Mouse (Mus musculus): ENCODE data around the gene Gsto2. TPM values are rescaled to one million over a fixed set of nuclear protein-coding genes. Genes with fewer than 3 reads are reported as not detected.

The Gsto2 gene
- polyA plus RNA-seq, 2 experiments = 0.08 to 0.37 TPM

DNA sequence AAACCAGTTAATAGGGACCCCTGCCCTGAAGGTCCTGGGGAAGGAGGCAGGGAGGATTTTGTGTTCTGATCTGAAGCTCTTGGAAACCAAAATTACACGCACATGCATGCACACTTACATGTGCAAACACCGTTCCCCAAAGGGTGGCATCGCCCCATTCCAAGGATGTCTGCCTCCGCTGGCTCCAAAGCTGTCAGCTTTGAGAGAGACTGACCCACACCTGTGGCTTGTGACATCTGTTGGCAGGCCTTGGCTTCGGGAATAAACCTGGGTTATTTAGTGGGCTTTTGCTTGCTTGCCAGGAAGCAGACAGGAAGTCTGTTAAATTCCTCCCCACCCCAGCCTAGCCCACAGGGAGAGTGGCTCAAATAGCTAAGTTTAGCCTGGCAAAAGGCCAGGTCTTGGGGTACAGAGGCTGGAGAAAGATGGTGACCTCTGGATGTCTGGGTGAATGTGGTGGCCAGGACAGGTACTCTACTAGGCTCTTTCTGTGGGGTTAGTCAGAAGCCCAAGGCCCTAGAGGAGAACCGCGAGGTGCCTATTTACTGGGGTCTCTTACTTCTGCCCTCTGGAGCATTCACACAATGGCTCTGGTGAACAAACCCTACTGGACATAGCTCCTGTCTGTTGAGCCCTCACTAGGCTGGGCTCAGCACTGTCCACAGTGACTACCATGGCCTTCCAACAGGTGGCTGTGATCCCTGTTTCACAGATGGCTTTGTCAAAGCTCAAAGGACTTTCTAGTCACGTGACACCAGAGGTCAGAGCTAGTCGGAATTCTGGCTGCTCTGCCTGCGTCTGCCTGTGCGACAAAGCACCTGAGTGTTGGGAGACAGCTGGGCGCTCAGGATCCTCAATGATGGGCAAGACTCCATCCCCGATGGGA, 37.2 kb downstream of the Gsto2 start:
- Histone ChIP-seq H3K9me3 (ENCODE audit: control insufficient read depth, low read length) (no peaks in the 10 kb centered on the region), H3K36me3 (replicated peaks; ENCODE audit: control insufficient read depth, insufficient read depth, low read depth) (no peaks in the 10 kb centered on the region), H3K4me1 (replicated peaks; ENCODE audit: control insufficient read depth in 2 of 2, insufficient read depth in 2 of 2, low read length in 1 of 2) (peaks cover 19 to 30% of the 10 kb centered on the region in 2 experiments), H3K4me3 (ENCODE audit: insufficient read depth in 1 of 2, low read depth in 2 of 2, low read length in 2 of 2) (no peak overlapping the region), H3K27me3 (ENCODE audit: control insufficient read depth, insufficient read depth, low read length) (no peaks in the 10 kb centered on the region), H3K9ac (replicated peaks) (no peak overlapping the region), H3K27ac (no peak overlapping the region), H3K4me2 (ENCODE audit: low read depth) (no peak overlapping the region)
- 63% methylated on average over 13 of the region's 13 CpGs for WGBS (ENCODE audit: insufficient replicate concordance)
- no peak for ATAC-seq (ENCODE audit: insufficient read depth)
- TF ChIP-seq EP300 (IDR thresholded peaks at IDR 0.05; ENCODE audit: low read depth) (no peak), CTCF (IDR thresholded peaks at IDR 0.05; ENCODE audit: low read depth) (no peak)
- no peak for DNase-seq (ENCODE audit: low read depth in 3 of 3, low spot score in 3 of 3)

DNA sequence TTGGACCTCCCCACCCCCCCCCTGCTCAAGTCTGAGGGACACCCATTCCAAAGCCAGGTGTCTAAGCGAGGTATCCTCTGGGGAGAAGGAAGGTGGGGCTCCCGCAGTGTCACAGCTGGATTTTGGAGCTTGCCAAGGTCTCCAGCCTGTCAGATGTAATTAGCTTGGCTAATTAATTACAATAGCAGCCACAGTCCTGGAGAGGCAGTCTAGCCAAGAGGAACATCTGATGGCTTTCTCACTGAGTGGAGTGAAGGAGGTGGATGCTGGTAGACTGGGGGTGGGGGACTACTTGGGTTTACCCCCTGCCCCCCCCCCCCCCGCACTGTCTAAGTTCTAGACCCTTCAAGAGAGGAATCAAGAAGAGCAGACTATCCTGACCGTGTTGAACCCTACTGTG, 38.3 kb downstream of the Gsto2 start:
- no peaks in the 10 kb centered on the region for H3K9me3 ChIP-seq (ENCODE audit: control insufficient read depth, low read length)
- no peak overlapping the region for H3K9ac ChIP-seq (replicated peaks)
- no peak overlapping the region for H3K27ac ChIP-seq
- H3K4me2 ChIP-seq (ENCODE audit: low read depth) = no peak overlapping the region
- 64% methylated on average over 4 of the region's 4 CpGs for WGBS (ENCODE audit: insufficient replicate concordance)
- H3K36me3 ChIP-seq (replicated peaks; ENCODE audit: control insufficient read depth, insufficient read depth, low read depth) = no peaks in the 10 kb centered on the region
- ATAC-seq (ENCODE audit: insufficient read depth) (no peak), DNase-seq (ENCODE audit: low read depth in 3 of 3, low spot score in 3 of 3) (no peak)
- H3K27me3 ChIP-seq (ENCODE audit: control insufficient read depth, insufficient read depth, low read length) = no peaks in the 10 kb centered on the region
- peaks cover 11 to 25% of the 10 kb centered on the region in 2 experiments for H3K4me1 ChIP-seq (replicated peaks; ENCODE audit: control insufficient read depth in 2 of 2, insufficient read depth in 2 of 2, low read length in 1 of 2)
- H3K4me3 ChIP-seq (ENCODE audit: insufficient read depth in 1 of 2, low read depth in 2 of 2, low read length in 2 of 2) = no peak overlapping the region
- TF ChIP-seq EP300 (IDR thresholded peaks at IDR 0.05; ENCODE audit: low read depth) (no peak), CTCF (IDR thresholded peaks at IDR 0.05; ENCODE audit: low read depth) (no peak)

DNA sequence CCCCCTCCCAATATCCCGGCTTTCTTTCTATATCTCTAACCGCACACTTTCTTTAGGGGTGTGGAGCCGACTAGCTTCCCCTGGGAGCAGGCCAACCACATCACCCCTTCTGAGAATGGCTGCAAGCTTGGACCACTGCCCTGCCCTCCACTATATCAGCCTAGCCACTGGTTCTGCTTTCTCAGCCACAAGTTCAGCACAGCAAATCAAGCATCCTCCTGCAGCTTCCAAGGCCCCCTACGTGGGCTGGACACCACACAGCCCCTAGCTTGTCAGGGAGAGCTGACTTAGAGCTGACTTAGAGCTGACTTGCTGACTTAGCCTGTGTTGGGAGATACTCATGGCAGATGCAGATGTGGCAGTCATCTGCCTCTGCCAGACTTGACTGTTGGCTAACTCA, 39.7 kb downstream of the Gsto2 start:
- H3K36me3 ChIP-seq (replicated peaks; ENCODE audit: control insufficient read depth, insufficient read depth, low read depth) = no peaks in the 10 kb centered on the region
- TF ChIP-seq EP300 (IDR thresholded peaks at IDR 0.05; ENCODE audit: low read depth) (no peak), CTCF (IDR thresholded peaks at IDR 0.05; ENCODE audit: low read depth) (no peak)
- H3K4me2 ChIP-seq (ENCODE audit: low read depth) = no peak overlapping the region
- H3K4me3 ChIP-seq (ENCODE audit: insufficient read depth in 1 of 2, low read depth in 2 of 2, low read length in 2 of 2) = no peak overlapping the region
- H3K27me3 ChIP-seq (ENCODE audit: control insufficient read depth, insufficient read depth, low read length) = no peaks in the 10 kb centered on the region
- no peak for ATAC-seq (ENCODE audit: insufficient read depth)
- 48% methylated on average over 4 of the region's 4 CpGs for WGBS (ENCODE audit: insufficient replicate concordance)
- H3K9me3 ChIP-seq (ENCODE audit: control insufficient read depth, low read length) = no peaks in the 10 kb centered on the region
- H3K4me1 ChIP-seq (replicated peaks; ENCODE audit: control insufficient read depth in 2 of 2, insufficient read depth in 2 of 2, low read length in 1 of 2) = peaks cover 14 to 27% of the 10 kb centered on the region in 2 experiments
- no peak overlapping the region for H3K27ac ChIP-seq
- H3K9ac ChIP-seq (replicated peaks) = no peak overlapping the region
- DNase-seq (ENCODE audit: low read depth in 3 of 3, low spot score in 3 of 3) = no peak

DNA sequence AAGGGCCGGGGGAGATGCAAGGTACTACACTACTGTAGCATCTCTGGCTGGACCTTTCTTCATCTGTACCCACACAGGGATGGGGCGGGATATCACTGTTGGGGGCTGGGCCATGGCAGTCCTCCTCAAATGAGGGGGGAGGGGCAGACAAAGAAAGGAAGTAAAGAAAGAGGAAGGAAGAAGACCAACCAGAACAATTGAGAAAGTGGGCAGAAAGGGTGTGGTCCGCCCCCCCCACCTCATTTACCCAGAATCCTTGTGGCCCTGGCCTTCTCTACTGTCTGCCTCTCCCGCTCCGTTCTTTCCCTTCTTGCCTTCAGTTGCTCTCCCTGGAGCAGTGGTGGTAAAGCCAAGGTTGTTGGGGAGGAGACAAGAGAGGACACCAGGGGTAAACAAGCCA, 40.3 kb downstream of the Gsto2 start:
- Histone ChIP-seq H3K9me3 (ENCODE audit: control insufficient read depth, low read length) (no peaks in the 10 kb centered on the region), H3K4me2 (ENCODE audit: low read depth) (no peak overlapping the region), H3K27ac (no peak overlapping the region), H3K9ac (replicated peaks) (no peak overlapping the region), H3K27me3 (ENCODE audit: control insufficient read depth, insufficient read depth, low read length) (no peaks in the 10 kb centered on the region), H3K4me3 (ENCODE audit: insufficient read depth in 1 of 2, low read depth in 2 of 2, low read length in 2 of 2) (no peak overlapping the region), H3K4me1 (replicated peaks; ENCODE audit: control insufficient read depth in 2 of 2, insufficient read depth in 2 of 2, low read length in 1 of 2) (peaks cover 16 to 30% of the 10 kb centered on the region in 2 experiments), H3K36me3 (replicated peaks; ENCODE audit: control insufficient read depth, insufficient read depth, low read depth) (no peaks in the 10 kb centered on the region)
- no peak for TF ChIP-seq CTCF (IDR thresholded peaks at IDR 0.05; ENCODE audit: low read depth)
- no peak for TF ChIP-seq EP300 (IDR thresholded peaks at IDR 0.05; ENCODE audit: low read depth)
- WGBS (ENCODE audit: insufficient replicate concordance) = 59% methylated on average over 5 of the region's 5 CpGs
- ATAC-seq (ENCODE audit: insufficient read depth) = no peak; the same call in 1 of the 2 replicates
- DNase-seq (ENCODE audit: low read depth in 3 of 3, low spot score in 3 of 3) = no peak

DNA sequence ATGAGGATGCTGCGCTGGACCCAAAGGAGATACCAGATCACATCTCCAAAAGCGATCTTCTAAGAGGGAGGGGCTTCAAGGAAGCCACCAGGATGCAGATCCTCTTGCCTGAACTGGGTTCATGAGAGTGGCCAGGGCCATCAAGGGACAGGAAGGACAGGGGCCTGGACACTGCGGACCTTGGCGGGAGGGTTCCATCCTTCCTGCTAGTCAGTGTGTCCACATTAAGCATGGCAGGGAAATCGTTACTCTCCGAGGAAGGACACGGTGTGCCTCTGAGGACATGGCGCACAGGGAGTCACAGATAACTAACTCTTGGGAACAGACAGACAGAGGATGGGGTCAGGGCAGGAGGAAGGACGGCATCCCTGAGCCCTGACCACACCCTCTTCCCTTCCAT, 42.3 kb downstream of the Gsto2 start:
- H3K36me3 ChIP-seq (replicated peaks; ENCODE audit: control insufficient read depth, insufficient read depth, low read depth) = no peaks in the 10 kb centered on the region
- H3K9ac ChIP-seq (replicated peaks) = no peak overlapping the region
- no peak for ATAC-seq (ENCODE audit: insufficient read depth)
- H3K4me3 ChIP-seq (ENCODE audit: insufficient read depth in 1 of 2, low read depth in 2 of 2, low read length in 2 of 2) = no peak overlapping the region
- H3K4me2 ChIP-seq (ENCODE audit: low read depth) = no peak overlapping the region
- no peak for DNase-seq (ENCODE audit: low read depth in 3 of 3, low spot score in 3 of 3)
- H3K27me3 ChIP-seq (ENCODE audit: control insufficient read depth, insufficient read depth, low read length) = no peaks in the 10 kb centered on the region
- no peaks in the 10 kb centered on the region for H3K9me3 ChIP-seq (ENCODE audit: control insufficient read depth, low read length)
- 79% methylated on average over 9 of the region's 9 CpGs for WGBS (ENCODE audit: insufficient replicate concordance)
- TF ChIP-seq CTCF (IDR thresholded peaks at IDR 0.05; ENCODE audit: low read depth) (no peak), EP300 (IDR thresholded peaks at IDR 0.05; ENCODE audit: low read depth) (no peak)
- H3K4me1 ChIP-seq (replicated peaks; ENCODE audit: control insufficient read depth in 2 of 2, insufficient read depth in 2 of 2, low read length in 1 of 2) = peaks cover 19 to 34% of the 10 kb centered on the region in 2 experiments
- no peak overlapping the region for H3K27ac ChIP-seq
